Mouse (Mus musculus) cortical plate, adult 2 months (tissue): ENCODE measurements around the gene Rsph9. TPM values are rescaled to one million over a fixed set of nuclear protein-coding genes. Genes with fewer than 3 reads are reported as not detected.

Experiments used
- H3K27ac ChIP-seq: fragments of 200-500 bp; 2 replicates; pipeline ENCODE4 v1.5.1; 2012; ENCODE audit warnings: low read length, control low read depth, inconsistent platforms; ENCODE audit not compliant: insufficient read depth
- H3K4me1 ChIP-seq: fragments of 200-500 bp; 2 replicates; pipeline ENCODE4 v1.6.1; 2011; ENCODE audit warnings: low read length; ENCODE audit not compliant: control insufficient read depth, insufficient read depth
- H3K4me3 ChIP-seq: fragments of 200-500 bp; 2 replicates; pipeline ENCODE4 v1.5.1; 2011; ENCODE audit warnings: mild to moderate bottlenecking, low read length, control low read depth; ENCODE audit not compliant: insufficient read depth
- CTCF ChIP-seq: fragments of 200-500 bp; IDR thresholded peaks from 2 replicates; pipeline ENCODE4 v1.5.1; 2011; ENCODE audit warnings: mild to moderate bottlenecking, control low read depth, low read length; ENCODE audit not compliant: insufficient read depth; ENCODE audit errors: extremely low read depth
- POLR2A ChIP-seq: fragments of 200-500 bp; IDR thresholded peaks from 2 replicates; pipeline ENCODE4 v1.6.1; 2011; ENCODE audit warnings: mild to moderate bottlenecking, low read length, control low read depth; ENCODE audit not compliant: insufficient read depth; ENCODE audit errors: extremely low read depth
- polyA plus RNA-seq: library from polyadenylated mRNA; depleted of rRNA; stranded (reverse); fragments of >200 nt; gene quantifications from 2 replicates; pipeline ENCODE4 v1.2.3, GENCODE M21; 2012

Rsph9 gene
- polyA plus RNA-seq, 1 experiment = 29.9 TPM

DNA sequence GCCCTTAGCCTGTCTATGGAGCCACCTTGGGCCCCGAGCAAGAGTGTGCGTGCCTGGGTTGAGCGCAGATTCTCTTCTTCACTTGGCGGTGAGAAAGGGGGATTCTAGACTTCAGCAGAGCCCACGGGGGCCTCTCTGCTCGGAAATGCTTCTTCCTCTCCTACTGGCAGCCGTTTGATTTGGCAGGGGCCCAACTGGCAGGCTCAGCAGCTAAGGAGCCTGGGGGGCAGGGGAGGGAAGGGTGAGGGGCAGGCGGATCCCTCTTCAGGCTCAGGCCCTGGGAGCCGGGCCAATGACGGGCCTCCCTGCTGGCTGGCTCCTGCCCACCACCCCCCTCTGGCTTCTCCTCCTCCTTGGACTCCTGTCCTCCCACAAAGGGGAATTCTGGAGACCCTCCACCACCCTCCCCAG, 59.9 kb downstream of the Rsph9 start:
- no peaks in the 10 kb centered on the region for H3K4me1 ChIP-seq
- H3K4me3 ChIP-seq = no peak overlapping the region
- H3K27ac ChIP-seq = no peak overlapping the region
- TF ChIP-seq CTCF = no peak
- TF ChIP-seq POLR2A = no peak

DNA sequence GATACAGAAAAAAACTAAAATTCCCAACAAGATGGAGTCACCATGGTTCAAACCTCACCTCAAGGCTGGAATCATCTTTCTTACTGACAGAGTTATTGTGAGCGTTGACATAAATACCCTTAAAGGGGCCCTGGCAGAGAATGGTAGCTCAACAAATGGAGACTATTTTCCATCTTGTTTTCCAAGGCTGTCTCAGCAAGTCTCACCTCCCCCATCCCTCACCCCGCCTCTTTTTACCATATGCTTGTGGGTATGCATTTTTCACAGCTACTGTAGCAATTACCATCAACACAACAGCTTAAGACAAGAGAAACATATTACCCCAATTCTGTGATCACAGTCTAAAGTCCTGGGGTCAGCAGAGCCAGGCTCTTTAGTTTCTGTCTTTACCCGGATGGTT, 60.6 kb downstream of the Rsph9 start:
- H3K27ac ChIP-seq = no peak overlapping the region
- no peaks in the 10 kb centered on the region for H3K4me1 ChIP-seq
- TF ChIP-seq CTCF (no peak), POLR2A (no peak)
- H3K4me3 ChIP-seq = no peak overlapping the region

DNA sequence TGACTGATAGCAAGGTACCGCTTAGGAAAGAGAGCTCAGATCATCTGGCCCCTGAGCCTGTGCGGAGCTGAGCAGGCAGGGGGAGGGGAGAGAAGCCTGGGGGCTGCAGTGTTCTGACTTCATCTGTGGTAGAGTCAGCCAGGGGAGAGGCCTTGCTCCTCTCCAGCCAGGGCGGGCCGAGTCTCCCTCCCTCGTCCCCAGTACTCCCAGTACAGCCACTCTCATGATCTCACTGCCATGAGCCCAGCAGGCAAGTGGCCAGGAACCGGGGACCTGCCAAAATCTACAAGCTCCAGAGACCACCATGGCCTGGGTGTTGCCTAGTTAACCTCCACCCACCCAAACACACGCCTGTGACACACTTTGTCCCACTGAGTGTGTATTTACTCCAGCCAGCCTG, 62.4 kb downstream of the Rsph9 start:
- Histone ChIP-seq H3K4me3 (no peak overlapping the region), H3K27ac (no peak overlapping the region), H3K4me1 (no peaks in the 10 kb centered on the region)
- TF ChIP-seq CTCF = no peak
- no peak for TF ChIP-seq POLR2A

DNA sequence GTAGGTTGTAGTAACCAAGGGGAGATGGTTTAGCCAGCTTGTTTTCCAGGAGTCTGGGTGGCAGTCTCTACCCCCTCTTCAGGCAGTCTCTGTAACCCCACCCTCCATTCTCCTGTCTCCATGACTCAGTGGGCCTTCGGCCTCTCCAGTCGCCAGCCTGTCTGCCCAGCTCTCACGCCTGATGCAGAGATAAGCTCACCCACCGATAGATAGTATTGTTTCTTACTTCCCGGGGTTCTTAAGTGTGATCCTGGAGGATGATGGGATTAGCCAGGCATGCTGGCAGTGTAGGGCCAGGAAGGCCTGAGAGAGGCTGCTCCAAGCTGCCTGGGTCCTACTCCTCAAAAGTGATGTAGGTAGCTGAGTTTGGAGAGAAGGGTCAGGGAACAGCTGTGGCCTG, 63.0 kb downstream of the Rsph9 start:
- H3K27ac ChIP-seq = no peak overlapping the region
- H3K4me1 ChIP-seq = no peaks in the 10 kb centered on the region
- no peak for TF ChIP-seq CTCF
- TF ChIP-seq POLR2A = no peak
- H3K4me3 ChIP-seq = no peak overlapping the region

DNA sequence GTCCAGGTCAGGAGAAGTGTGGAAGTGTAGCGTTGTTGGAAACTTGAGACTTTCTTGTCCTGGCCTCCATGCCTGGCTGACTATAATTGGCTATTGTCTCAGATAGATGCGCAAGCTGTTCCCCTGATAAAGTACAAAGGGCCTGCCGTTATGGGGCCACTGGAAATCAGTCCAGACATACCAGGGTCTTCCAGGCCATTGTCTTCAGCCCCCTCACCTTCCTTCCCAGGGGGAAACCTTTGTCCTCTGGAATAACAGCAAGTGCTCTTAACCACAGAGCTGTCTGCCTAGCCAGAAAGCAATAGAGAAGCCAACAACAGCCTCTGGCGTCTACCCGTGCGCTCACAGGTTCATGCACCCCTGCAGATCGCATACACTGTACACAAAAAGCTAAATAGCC, 63.6 kb downstream of the Rsph9 start:
- no peaks in the 10 kb centered on the region for H3K4me1 ChIP-seq
- no peak for TF ChIP-seq POLR2A
- TF ChIP-seq CTCF = no peak
- H3K27ac ChIP-seq = no peak overlapping the region
- no peak overlapping the region for H3K4me3 ChIP-seq

DNA sequence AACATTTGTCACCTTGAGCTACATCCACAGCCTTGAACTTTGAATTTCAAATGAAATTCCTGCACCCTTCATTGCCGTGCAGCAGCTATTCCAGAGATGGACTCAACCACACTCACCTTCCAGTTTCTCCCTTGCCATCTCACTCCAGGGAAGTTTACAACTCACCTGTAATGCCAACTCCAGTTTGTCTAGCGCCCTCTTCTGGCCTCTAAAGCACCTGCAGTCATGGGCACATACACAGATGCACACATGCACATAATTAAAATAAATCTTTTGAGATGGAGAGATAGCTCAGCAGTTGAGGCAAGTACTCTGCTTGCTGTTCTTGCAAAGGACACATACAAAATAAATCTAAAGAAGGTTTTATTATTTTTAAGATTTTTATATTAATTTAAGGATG, 65.0 kb downstream of the Rsph9 start:
- no peak overlapping the region for H3K4me3 ChIP-seq
- no peak overlapping the region for H3K27ac ChIP-seq
- no peak for TF ChIP-seq CTCF
- no peak for TF ChIP-seq POLR2A
- H3K4me1 ChIP-seq = no peaks in the 10 kb centered on the region

DNA sequence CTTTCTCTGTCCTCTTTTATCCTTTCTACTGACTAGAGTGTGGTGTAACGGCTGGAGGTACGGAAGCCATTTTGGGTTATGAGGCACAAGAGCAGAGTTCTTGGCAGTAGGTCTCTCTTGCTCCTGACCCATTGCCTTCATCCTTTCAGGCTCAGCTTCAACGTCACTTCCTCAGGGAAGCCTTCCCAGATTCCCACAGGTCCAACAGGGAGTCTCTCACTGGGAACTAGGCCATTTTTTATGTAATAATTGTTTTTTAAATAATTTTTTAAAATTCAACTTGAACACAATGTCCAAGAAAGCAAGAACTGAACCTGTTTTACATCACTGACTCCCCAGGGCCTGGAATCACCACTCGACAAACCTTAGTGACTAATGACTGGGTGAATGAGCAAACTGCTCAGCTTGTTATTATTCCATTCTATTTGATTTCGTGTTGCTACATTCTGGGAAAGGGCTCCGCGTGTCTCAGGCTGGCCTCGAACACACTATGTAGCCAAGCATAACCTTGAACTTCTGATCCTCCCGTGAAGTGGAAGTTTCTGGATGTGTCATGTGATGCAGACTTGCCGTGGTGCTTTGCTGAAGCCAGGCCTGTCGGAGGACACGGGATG, 66.0 kb downstream of the Rsph9 start:
- Histone ChIP-seq H3K4me1 (peaks cover 2% of the 10 kb centered on the region; the same call in 1 of the 2 replicates), H3K4me3 (no peak overlapping the region), H3K27ac (no peak overlapping the region)
- TF ChIP-seq CTCF (no peak), POLR2A (no peak)

DNA sequence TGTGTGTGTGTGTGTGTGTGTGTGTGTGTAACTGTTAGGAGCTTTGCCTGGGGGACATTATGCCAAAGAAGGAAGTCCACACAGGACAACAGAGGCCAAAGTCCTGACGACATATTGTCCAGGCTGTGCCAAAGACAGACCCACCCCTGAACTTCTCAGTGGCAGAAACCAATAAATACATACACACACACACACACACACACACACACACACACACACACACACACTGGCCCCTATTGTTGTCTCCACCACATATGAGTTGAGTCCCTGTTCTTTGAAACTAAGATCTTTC, 67.8 kb downstream of the Rsph9 start:
- Histone ChIP-seq H3K27ac (no peak overlapping the region), H3K4me1 (peaks cover 2% of the 10 kb centered on the region; the same call in 1 of the 2 replicates), H3K4me3 (no peak overlapping the region)
- TF ChIP-seq CTCF = no peak
- TF ChIP-seq POLR2A = no peak

DNA sequence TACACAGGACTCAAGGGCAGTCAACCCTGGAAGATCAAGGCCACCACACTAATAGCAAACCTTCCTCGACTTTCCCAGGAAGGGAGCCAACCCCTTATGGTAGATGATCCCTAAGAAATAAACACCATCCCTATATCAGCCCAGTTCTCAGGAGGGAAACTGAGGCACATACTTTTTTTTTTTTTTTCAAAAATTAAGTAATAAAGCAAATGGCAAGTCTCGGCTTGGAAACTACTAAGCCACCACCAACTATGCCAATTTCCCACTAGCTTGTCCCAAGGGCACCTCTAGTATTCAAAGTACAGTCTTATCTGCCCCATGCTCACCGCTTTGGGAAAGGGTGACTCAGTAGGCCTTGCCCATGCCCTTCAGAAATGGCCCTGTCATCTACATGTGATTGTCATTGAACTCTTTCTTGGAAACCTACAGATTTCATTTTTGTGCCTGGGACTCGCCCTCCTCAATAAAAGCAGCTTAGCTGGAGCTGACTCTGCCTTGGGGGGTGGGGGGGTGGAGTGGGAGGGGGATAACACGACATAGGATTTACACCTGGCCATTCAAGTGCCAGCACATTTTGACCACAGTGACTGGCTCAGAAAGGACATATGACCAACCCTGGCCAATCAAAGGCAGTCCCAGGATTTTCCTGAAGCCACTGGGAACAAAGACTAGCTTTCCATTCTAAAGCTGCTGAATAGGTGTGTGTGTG, 68.3 kb downstream of the Rsph9 start:
- H3K4me3 ChIP-seq = no peak overlapping the region
- TF ChIP-seq POLR2A (no peak), CTCF (no peak)
- H3K27ac ChIP-seq = no peak overlapping the region
- peaks cover 2% of the 10 kb centered on the region; the same call in 1 of the 2 replicates for H3K4me1 ChIP-seq

DNA sequence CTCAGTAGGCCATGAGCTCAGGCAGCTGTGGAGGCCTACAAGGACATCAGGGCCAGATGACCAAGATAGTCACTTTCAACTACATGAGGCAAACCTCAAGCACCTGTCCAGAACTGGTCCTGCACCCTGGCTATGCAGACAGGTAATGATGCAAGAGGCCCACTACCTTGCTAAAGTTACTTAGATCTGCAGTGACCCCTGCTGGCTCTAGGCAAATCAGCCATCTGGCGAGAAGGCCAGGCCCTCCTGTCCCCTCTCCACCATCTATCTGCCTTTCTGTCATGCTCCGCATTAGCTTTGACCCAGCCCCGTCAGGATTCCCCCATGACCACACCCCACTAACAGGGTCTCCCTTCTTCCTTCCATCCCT, 68.9 kb downstream of the Rsph9 start:
- H3K4me3 ChIP-seq = no peak overlapping the region
- H3K27ac ChIP-seq = no peak overlapping the region

More for the DNA sequence above, 68.9 kb downstream of the Rsph9 start:
- 0 out of 2 replicates have a peak, but pooled peaks have one; percentile 22 for TF ChIP-seq CTCF
- no peak for TF ChIP-seq POLR2A
- peaks cover 2% of the 10 kb centered on the region; the same call in 1 of the 2 replicates for H3K4me1 ChIP-seq
